In genomic region chr11:104235881-104236280, GRCm38 (mm10) we compare ENCODE assay signal across 23 mouse cellular contexts. TPM values are rescaled to one million over a fixed set of nuclear protein-coding genes. Genes with fewer than 3 reads are reported as not detected.
A peak's percentile ranks its signal among the peaks of the same experiment; 100 is the strongest.
DNase-seq lines count a peak whose midpoint lies in the region; ATAC-seq and TF ChIP-seq lines count a peak whose summit lies in the region.
"Had no signal": no experiment of that assay in that cellular context is flagged by ENCODE, and none has a peak within 500 bp of the region (broad histone marks: within the 10 kb centered on the region; RNA-seq: fewer than 3 reads in every experiment).

No protein-coding gene starts in this region.

- TF ChIP-seq CTCF in cerebellum, adult 2 months (IDR thresholded peaks at IDR 0.05; ENCODE audit: borderline replicate concordance, insufficient read depth, low read depth, low read length) = no peak
- TF ChIP-seq CTCF in midbrain, postnatal 0 days (IDR thresholded peaks at IDR 0.05) = no peak

- WGBS in cerebellum, adult 2 months = 29% methylated on average over 2 of the region's 2 CpGs
- WGBS in hindbrain, embryonic 12.5 days = 79% methylated on average over 2 of the region's 2 CpGs
- 76% methylated on average over 2 of the region's 2 CpGs for WGBS in hindbrain, embryonic 10.5 days
- WGBS in hindbrain, embryonic 15.5 days = 62% methylated on average over 2 of the region's 2 CpGs
- WGBS in midbrain, postnatal 0 days = 86% methylated on average over 2 of the region's 2 CpGs

- H3K36me3 ChIP-seq in hindbrain, embryonic 12.5 days = no peaks in the 10 kb centered on the region
- no peaks in the 10 kb centered on the region for H3K36me3 ChIP-seq in hindbrain, embryonic 10.5 days
- no peaks in the 10 kb centered on the region for H3K36me3 ChIP-seq in hindbrain, embryonic 15.5 days
- H3K36me3 ChIP-seq in midbrain, postnatal 0 days (ENCODE audit: insufficient read depth, low read length) = no peaks in the 10 kb centered on the region
- H3K36me3 ChIP-seq: G1E; liver, embryonic 15.5 days had no signal

- H3K4me3 ChIP-seq in cerebellum, adult 2 months (replicated peaks; ENCODE audit: insufficient read depth, low read depth, low read length) = no peak overlapping the region
- no peak overlapping the region for H3K4me3 ChIP-seq in hindbrain, embryonic 12.5 days
- no peak overlapping the region for H3K4me3 ChIP-seq in hindbrain, embryonic 10.5 days
- H3K4me3 ChIP-seq in hindbrain, embryonic 15.5 days = peak overlapping the region; percentile 78
- peak overlapping the region; percentile 89; the same call in 1 of the 2 replicates for H3K4me3 ChIP-seq in midbrain, postnatal 0 days (ENCODE audit: low read depth, low read length)
- H3K4me3 ChIP-seq: liver, embryonic 15.5 days had no signal

- H3K9me3 ChIP-seq in hindbrain, embryonic 12.5 days (replicated peaks) = no peaks in the 10 kb centered on the region
- no peaks in the 10 kb centered on the region for H3K9me3 ChIP-seq in hindbrain, embryonic 10.5 days
- no peaks in the 10 kb centered on the region for H3K9me3 ChIP-seq in hindbrain, embryonic 15.5 days
- no peaks in the 10 kb centered on the region for H3K9me3 ChIP-seq in midbrain, postnatal 0 days (ENCODE audit: low read length)
- H3K9me3 ChIP-seq: liver, embryonic 15.5 days had no signal

- H3K27me3 ChIP-seq in cerebellum, adult 2 months (ENCODE audit: control insufficient read depth, insufficient read depth, low read length) = no peaks in the 10 kb centered on the region
- H3K27me3 ChIP-seq in hindbrain, embryonic 12.5 days = peaks cover 43% of the 10 kb centered on the region
- H3K27me3 ChIP-seq in hindbrain, embryonic 10.5 days (ENCODE audit: insufficient read depth, poor library complexity, severe bottlenecking) = peaks cover 73% of the 10 kb centered on the region
- H3K27me3 ChIP-seq in hindbrain, embryonic 15.5 days = no peaks in the 10 kb centered on the region
- no peaks in the 10 kb centered on the region for H3K27me3 ChIP-seq in midbrain, postnatal 0 days (ENCODE audit: insufficient read depth, low read length)

- no peak overlapping the region for H3K9ac ChIP-seq in hindbrain, embryonic 12.5 days
- H3K9ac ChIP-seq in hindbrain, embryonic 15.5 days = no peak overlapping the region
- 0 out of 2 replicates have a peak overlapping the region, but pooled peaks have one; percentile 24 for H3K9ac ChIP-seq in midbrain, postnatal 0 days (replicated peaks; ENCODE audit: low read length, poor library complexity, severe bottlenecking)
- H3K9ac ChIP-seq: liver, embryonic 15.5 days had no signal

- no peak for DNase-seq in cerebellum, adult 2 months
- DNase-seq in cerebellum, adult 11-12 months = no peak
- DNase-seq in hindbrain, embryonic 10.5 days (ENCODE audit: low spot score) = no peak
- DNase-seq in midbrain, postnatal 0 days (ENCODE audit: low spot score) = no peak
- DNase-seq in ovary, postnatal 14 days (ENCODE audit: low spot score) = no peak
- no peak for DNase-seq in adrenal gland, adult 8-10 months
- DNase-seq: gastrocnemius, postnatal 14 days; kidney, postnatal 25 days; layer of hippocampus, adult 9-11 months; lung, postnatal 14 days; right cerebral cortex, postnatal 4 days; thymus, postnatal 36 days had no signal

- H3K27ac ChIP-seq in cerebellum, adult 2 months (ENCODE audit: insufficient read depth, low read length) = peak overlapping the region; percentile 78; the same call in 1 of the 2 replicates
- no peak overlapping the region for H3K27ac ChIP-seq in hindbrain, embryonic 12.5 days
- no peak overlapping the region for H3K27ac ChIP-seq in hindbrain, embryonic 10.5 days
- H3K27ac ChIP-seq in hindbrain, embryonic 15.5 days (replicated peaks) = no peak overlapping the region
- H3K27ac ChIP-seq in midbrain, postnatal 0 days (ENCODE audit: low read depth, low read length) = no peak overlapping the region
- H3K27ac ChIP-seq: liver, embryonic 15.5 days had no signal

- no peak for ATAC-seq in hindbrain, embryonic 12.5 days (ENCODE audit: low FRiP score)
- ATAC-seq in hindbrain, embryonic 15.5 days (ENCODE audit: low FRiP score, low read depth) = no peak
- no peak for ATAC-seq in midbrain, postnatal 0 days (ENCODE audit: low FRiP score)
- ATAC-seq: CD4-positive, CD25-positive, alpha-beta regulatory T cell, adult 4 months had no signal

- TF ChIP-seq POLR2A in cerebellum, adult 2 months (IDR thresholded peaks at IDR 0.05; ENCODE audit: borderline replicate concordance, insufficient read depth, low read length) = no peak

- H3K4me1 ChIP-seq in cerebellum, adult 2 months (ENCODE audit: control insufficient read depth, insufficient read depth, low read length) = peaks cover 24% of the 10 kb centered on the region
- H3K4me1 ChIP-seq in hindbrain, embryonic 12.5 days = peaks cover 44% of the 10 kb centered on the region
- H3K4me1 ChIP-seq in hindbrain, embryonic 10.5 days (replicated peaks) = peaks cover 56% of the 10 kb centered on the region
- peaks cover 50% of the 10 kb centered on the region for H3K4me1 ChIP-seq in hindbrain, embryonic 15.5 days (replicated peaks)
- peaks cover 17% of the 10 kb centered on the region for H3K4me1 ChIP-seq in midbrain, postnatal 0 days (ENCODE audit: insufficient read depth, low read length)

- H3K4me2 ChIP-seq in hindbrain, embryonic 12.5 days (replicated peaks) = peak overlapping the region; percentile 89; the same call in 1 of the 2 replicates
- H3K4me2 ChIP-seq in hindbrain, embryonic 15.5 days = peak overlapping the region; percentile 60
- H3K4me2 ChIP-seq in midbrain, postnatal 0 days (ENCODE audit: low read depth, low read length, poor library complexity, severe bottlenecking) = peak overlapping the region; percentile 81
- H3K4me2 ChIP-seq: liver, embryonic 15.5 days had no signal

RNA-seq across cellular contexts. Expression of gene Mapt, which starts 4.7 kb away (rescaled TPM):
- 273 and 275 TPM in 2 replicates for polyA plus RNA-seq in cerebellum, adult 2 months (2012; rRNA removed)
- polyA plus RNA-seq in hindbrain, embryonic 12.5 days (2016; fragmentation: Nextera tagmentation; extraction: Ambion mirVana) = 235 and 248 TPM in 2 replicates
- polyA plus RNA-seq in hindbrain, embryonic 10.5 days (2016; fragmentation: Nextera tagmentation; extraction: Ambion mirVana) = 23.3 and 67.7 TPM in 2 replicates
- polyA plus RNA-seq in hindbrain, embryonic 15.5 days (2015; fragmentation: Nextera tagmentation; extraction: Ambion mirVana) = 936 and 1,059 TPM in 2 replicates
- total RNA-seq in midbrain, postnatal 0 days (2014; rRNA removed) = 673 and 700 TPM in 2 replicates
- polyA plus RNA-seq in midbrain, postnatal 0 days (2015; fragmentation: Nextera tagmentation; extraction: Ambion mirVana) = 1,369 and 1,377 TPM in 2 replicates
- 100 to 1,000 TPM; 154 to 281 (median 182) TPM for total RNA-seq in adrenal gland, adult 8-10 months (2022)

RNA-seq across cellular contexts. Expression of gene Sppl2c, which starts 49.8 kb away (rescaled TPM):
- not detected in 2 replicates for polyA plus RNA-seq in cerebellum, adult 2 months (2012; rRNA removed)
- polyA plus RNA-seq in hindbrain, embryonic 12.5 days (2016; fragmentation: Nextera tagmentation; extraction: Ambion mirVana) = not detected in 2 replicates
- polyA plus RNA-seq in hindbrain, embryonic 10.5 days (2016; fragmentation: Nextera tagmentation; extraction: Ambion mirVana) = not detected in 2 replicates
- polyA plus RNA-seq in hindbrain, embryonic 15.5 days (2015; fragmentation: Nextera tagmentation; extraction: Ambion mirVana) = not detected in 2 replicates
- total RNA-seq in midbrain, postnatal 0 days (2014; rRNA removed) = not detected in 2 replicates
- not detected in 2 replicates for polyA plus RNA-seq in midbrain, postnatal 0 days (2015; fragmentation: Nextera tagmentation; extraction: Ambion mirVana)
- total RNA-seq in adrenal gland, adult 8-10 months (2022) = not detected
- total RNA-seq: gastrocnemius, postnatal 14 days; heart, adult 8-10 months; left cerebral cortex, postnatal 14 days had no signal
- polyA plus RNA-seq: CD4-positive, CD25-positive, alpha-beta regulatory T cell, adult 4 months; embryonic facial prominence, embryonic 14.5 days; G1E; heart, postnatal 0 days; limb, embryonic 14.5 days; liver, embryonic 15.5 days; neural tube, embryonic 11.5 days had no signal

Comparison
In these comparisons a context has a peak if more than half of its experiments do, and no peak if none do; other contexts are left out.
1. H3K4me3 ChIP-seq: peak in hindbrain, embryonic 15.5 days (single experiment) and midbrain, postnatal 0 days (single experiment); none in cerebellum, adult 2 months (single experiment), hindbrain, embryonic 12.5 days (single experiment) and hindbrain, embryonic 10.5 days (single experiment).
2. Peak in every context shown above with its lines, with median percentiles within 50 percentile points of each other: H3K4me2 ChIP-seq.